Mouse (Mus musculus): ENCODE results near the gene Wdr83. TPM values are rescaled to one million over a fixed set of nuclear protein-coding genes. Genes with fewer than 3 reads are reported as not detected.

Gene Wdr83
- 29.5 and 29.6 TPM in 2 replicates for polyA plus RNA-seq (2012; rRNA removed)

GRCm38 (mm10) chr8:85081216-85081555 is at the start of gene Wdr83:
Wdr83 (minus strand) TSS chr8:85081306.

GRCm38 (mm10) chr8:85122995-85123394 is 41.9 kb upstream of the Wdr83 start, which contains the start of gene Zfp791:
Zfp791 (minus strand) TSS chr8:85123095.

DNA sequence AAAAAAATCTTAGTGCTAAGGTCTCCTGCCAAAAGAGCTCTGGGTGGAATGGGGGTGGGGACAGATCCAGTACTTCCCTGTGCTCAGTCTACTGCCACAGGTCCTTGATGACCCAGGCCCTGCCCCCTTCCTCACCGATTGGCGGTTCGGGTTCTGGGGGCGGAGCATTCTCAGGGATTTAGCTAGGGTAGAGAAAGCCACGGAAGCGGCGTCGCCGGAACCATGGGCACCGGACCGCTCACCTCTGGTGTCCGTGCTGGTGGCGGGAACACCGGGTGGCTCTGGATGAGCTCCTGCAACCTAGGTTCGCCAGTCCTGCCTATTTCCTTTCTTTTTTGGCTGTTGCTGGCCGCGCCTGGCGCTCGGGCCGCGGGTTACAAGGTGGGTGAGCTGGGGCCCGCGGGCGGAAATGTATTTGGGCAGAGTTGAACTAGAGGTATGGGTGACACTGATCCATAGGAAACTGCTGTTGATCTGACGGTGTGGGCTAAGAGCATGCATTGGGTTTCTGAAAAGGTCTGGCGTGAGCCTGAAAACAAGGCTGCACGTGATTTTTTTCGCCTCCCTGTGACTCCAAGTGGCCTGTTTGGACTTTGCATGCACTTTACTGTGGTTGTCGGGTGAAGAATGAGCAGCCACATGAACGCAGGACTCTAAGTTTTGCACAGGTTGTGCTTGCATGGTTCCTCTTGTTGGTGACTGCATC is 2.2 kb upstream of the Wdr83 start, which contains the start of gene Man2b1:
Gene Man2b1, plus strand, starts transcription at position 163 of the 706 bp plus-strand sequence.

GRCm38 (mm10) chr8:85080532-85081215 is 432 bp downstream of the Wdr83 start, which contains the start of gene Wdr83os:
Wdr83os (plus strand) TSS chr8:85080740.

DNA sequence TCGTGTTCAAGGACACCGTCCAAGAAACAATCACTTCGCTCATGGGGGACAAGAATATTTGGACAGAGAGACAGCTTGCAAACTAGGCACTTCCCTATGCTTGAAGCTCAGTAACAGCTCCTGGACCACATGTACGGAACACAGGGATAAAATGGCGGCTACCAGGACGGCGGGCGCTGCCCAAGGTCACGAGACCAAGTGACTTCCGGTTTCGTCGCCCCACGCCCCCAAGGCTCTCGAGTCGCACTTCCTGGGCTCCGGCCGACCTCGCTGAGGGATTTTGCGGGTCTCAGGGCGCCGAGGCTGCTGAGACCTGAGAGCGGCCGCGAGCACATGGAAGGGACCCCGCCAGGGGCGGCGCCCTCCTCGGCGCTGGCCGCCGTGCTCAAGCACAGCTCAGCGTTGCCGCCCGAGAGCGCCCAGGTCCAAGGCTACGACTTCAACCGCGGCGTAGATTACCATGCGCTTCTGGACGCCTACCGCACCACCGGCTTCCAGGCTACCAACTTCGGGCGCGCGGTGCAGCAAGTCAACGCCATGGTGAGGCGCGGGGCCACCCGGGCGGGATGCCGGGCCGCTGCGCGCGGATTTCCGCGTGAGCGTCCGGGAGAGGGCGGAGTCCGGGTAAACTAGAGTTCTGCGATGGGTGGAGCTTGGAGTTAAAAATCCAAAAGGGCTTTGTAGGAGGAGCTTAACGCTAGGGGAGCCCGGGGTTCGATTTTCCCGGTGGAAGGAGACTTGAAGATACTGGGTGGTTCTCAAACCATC is 9.4 kb downstream of the Wdr83 start, which contains the start of gene Dhps:
Gene Dhps, plus strand, starts transcription at position 244 of the 768 bp plus-strand sequence.

GRCm38 (mm10) chr8:85067982-85068381 is 13.1 kb downstream of the Wdr83 start, which contains the start of gene Gm5741:
Gm5741 (minus strand) TSS chr8:85067982.

GRCm38 (mm10) chr8:85059879-85060616 is 21.1 kb downstream of the Wdr83 start, which contains the start of gene Fbxw9:
Fbxw9 (plus strand) TSS chr8:85060055.

GRCm38 (mm10) chr8:85036718-85037365 is 44.3 kb downstream of the Wdr83 start, which contains the start of gene Tnpo2:
Tnpo2 (plus strand) TSS chr8:85036915.

DNA sequence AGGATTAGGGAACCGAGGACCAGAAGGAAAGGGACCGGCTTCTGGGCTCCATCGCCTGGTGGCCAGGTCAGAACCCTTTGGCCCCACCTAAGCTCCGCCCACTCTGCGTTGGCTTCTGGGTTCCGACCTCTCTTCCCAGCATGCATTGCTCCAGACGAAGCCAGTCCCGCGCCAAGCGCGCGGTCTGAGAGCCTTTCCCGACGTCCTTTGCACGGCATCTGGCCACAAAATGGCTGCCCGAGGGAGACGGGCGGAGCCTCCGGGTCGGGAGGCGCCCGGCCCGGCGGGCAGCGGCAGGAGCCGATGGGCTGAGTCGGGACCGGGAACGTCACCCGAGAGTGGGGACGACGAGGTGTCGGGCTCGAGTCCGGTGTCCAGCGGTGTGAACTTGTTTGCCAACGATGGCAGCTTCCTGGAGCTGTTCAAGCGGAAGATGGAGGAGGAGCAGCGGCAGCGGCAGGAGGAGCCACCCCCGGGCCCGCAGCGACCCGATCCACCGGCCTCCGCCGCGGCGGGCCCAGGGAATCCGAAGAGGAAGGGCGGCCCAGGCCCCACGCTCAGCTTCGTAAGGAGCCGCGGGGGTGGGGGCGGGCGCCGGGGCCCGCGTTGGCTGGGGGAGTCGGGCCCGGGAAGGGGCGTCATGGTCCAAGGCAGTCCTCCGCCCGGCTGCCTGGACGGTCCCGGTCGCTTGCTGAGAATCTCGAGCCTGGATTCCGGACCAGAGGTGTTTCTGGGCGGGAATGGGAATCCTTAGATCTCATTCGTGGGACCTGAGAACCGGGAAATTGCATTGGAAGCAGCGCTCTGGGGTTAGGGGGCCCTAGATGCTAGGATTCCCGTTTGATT is 54.2 kb downstream of the Wdr83 start, which contains the start of gene Trir:
Gene Trir, plus strand, starts transcription at position 154 of the 846 bp plus-strand sequence.

GRCm38 (mm10) chr8:85025098-85025932 is 55.8 kb downstream of the Wdr83 start, which contains the start of gene Asna1:
Asna1 (minus strand) TSS chr8:85025281.

Other genes starting within 250 kb of the Wdr83 start
- gene Gadd45gip1, start 249.8 kb downstream of the Wdr83 start, polyA plus RNA-seq (2012; rRNA removed) = 40.4 and 47.3 TPM in 2 replicates
- gene Rad23a, start 240.6 kb downstream of the Wdr83 start, polyA plus RNA-seq (2012; rRNA removed) = 58.2 and 66.6 TPM in 2 replicates
- 162 and 189 TPM in 2 replicates for gene Calr, start 234.4 kb downstream of the Wdr83 start, polyA plus RNA-seq (2012; rRNA removed)
- 35.1 TPM in 2 replicates for gene Farsa, start 224.3 kb downstream of the Wdr83 start, polyA plus RNA-seq (2012; rRNA removed)
- 1.3 and 1.9 TPM in 2 replicates for gene Syce2, start 209.2 kb downstream of the Wdr83 start, polyA plus RNA-seq (2012; rRNA removed)
- 130 and 142 TPM in 2 replicates for gene Gcdh, start 187.4 kb downstream of the Wdr83 start, polyA plus RNA-seq (2012; rRNA removed)
- 0.23 and 0.28 TPM in 2 replicates for gene Klf1, start 179.4 kb downstream of the Wdr83 start, polyA plus RNA-seq (2012; rRNA removed)
- 13.5 and 17.0 TPM in 2 replicates for gene Dnase2a, start 172.7 kb downstream of the Wdr83 start, polyA plus RNA-seq (2012; rRNA removed)
- gene Mast1, start 143.9 kb downstream of the Wdr83 start, polyA plus RNA-seq (2012; rRNA removed) = 1.3 and 1.7 TPM in 2 replicates
- 0.21 and 0.81 TPM in 2 replicates for gene Rtbdn, start 134.3 kb downstream of the Wdr83 start, polyA plus RNA-seq (2012; rRNA removed)
- not detected in 2 replicates for gene Gm49661, start 111.9 kb downstream of the Wdr83 start, polyA plus RNA-seq (2012; rRNA removed)
- 119 and 140 TPM in 2 replicates for gene Prdx2, start 111.7 kb downstream of the Wdr83 start, polyA plus RNA-seq (2012; rRNA removed)
- 41.0 and 42.0 TPM in 2 replicates for gene Rnaseh2a, start 111.5 kb downstream of the Wdr83 start, polyA plus RNA-seq (2012; rRNA removed)
- gene Junb, start 102.6 kb downstream of the Wdr83 start, polyA plus RNA-seq (2012; rRNA removed) = 231 and 249 TPM in 2 replicates
- 43.2 and 50.0 TPM in 2 replicates for gene Hook2, start 90.7 kb downstream of the Wdr83 start, polyA plus RNA-seq (2012; rRNA removed)
- 96.2 and 105 TPM in 2 replicates for gene Best2, start 66.8 kb downstream of the Wdr83 start, polyA plus RNA-seq (2012; rRNA removed)
- 110 TPM in 2 replicates for gene Asna1, start 56.0 kb downstream of the Wdr83 start, polyA plus RNA-seq (2012; rRNA removed)
- 108 and 150 TPM in 2 replicates for gene Trir, start 54.5 kb downstream of the Wdr83 start, polyA plus RNA-seq (2012; rRNA removed)
- gene Tnpo2, start 44.4 kb downstream of the Wdr83 start, polyA plus RNA-seq (2012; rRNA removed) = 53.8 and 59.8 TPM in 2 replicates
- 59.9 and 71.0 TPM in 2 replicates for gene Fbxw9, start 21.3 kb downstream of the Wdr83 start, polyA plus RNA-seq (2012; rRNA removed)
- 0.72 TPM in 1 of 2 replicates, not detected in the other for gene Gm5741, start 13.3 kb downstream of the Wdr83 start, polyA plus RNA-seq (2012; rRNA removed)
- 53.6 and 68.0 TPM in 2 replicates for gene Dhps, start 9.5 kb downstream of the Wdr83 start, polyA plus RNA-seq (2012; rRNA removed)
- gene Wdr83os, start 566 bp downstream of the Wdr83 start, polyA plus RNA-seq (2012; rRNA removed) = 87.0 and 110 TPM in 2 replicates
- 70.9 and 73.4 TPM in 2 replicates for gene Man2b1, start 2.0 kb upstream of the Wdr83 start, polyA plus RNA-seq (2012; rRNA removed)
- gene Zfp791, start 41.8 kb upstream of the Wdr83 start, polyA plus RNA-seq (2012; rRNA removed) = 0.57 and 1.0 TPM in 2 replicates
- gene Cks1brt, start 70.6 kb upstream of the Wdr83 start, polyA plus RNA-seq (2012; rRNA removed) = not detected in 2 replicates
- not detected in 2 replicates for gene Olfr371, start 144.7 kb upstream of the Wdr83 start, polyA plus RNA-seq (2012; rRNA removed)
- gene Orc6, start 218.3 kb upstream of the Wdr83 start, polyA plus RNA-seq (2012; rRNA removed) = 3.4 and 6.7 TPM in 2 replicates
- gene Vps35, start 218.5 kb upstream of the Wdr83 start, polyA plus RNA-seq (2012; rRNA removed) = 6.1 and 7.1 TPM in 2 replicates

Measured in colon, adult 2 months (tissue).